Mouse (Mus musculus) frontal cortex, adult (tissue): Measurements from ENCODE around the gene H2-Q2.
A peak's percentile ranks its signal among the peaks of the same experiment; 100 is the strongest.
"Not testable (repeated sequence)": the region's sequence is repeated elsewhere in the genome, so short reads cannot be mapped to it uniquely, and the experiment has no call there.

Experiments
- ATAC-seq: cut with Nextera tagmentation; 2 replicates; pipeline ENCODE4 v1.9.2; 2017; ENCODE audit warnings: mild to moderate bottlenecking, moderate library complexity, mixed read lengths; ENCODE audit not compliant: low TSS enrichment

H2-Q2 gene

GRCm38 (mm10) chr17:35342071-35342671 is at the start of gene H2-Q2:
H2-Q2 (plus strand) TSS chr17:35342242.
- no peak for ATAC-seq

- not testable (repeated sequence) for ATAC-seq
Measured at GRCm38 (mm10) chr17:35295796-35296195, 46.2 kb upstream of the H2-Q2 start.

DNA sequence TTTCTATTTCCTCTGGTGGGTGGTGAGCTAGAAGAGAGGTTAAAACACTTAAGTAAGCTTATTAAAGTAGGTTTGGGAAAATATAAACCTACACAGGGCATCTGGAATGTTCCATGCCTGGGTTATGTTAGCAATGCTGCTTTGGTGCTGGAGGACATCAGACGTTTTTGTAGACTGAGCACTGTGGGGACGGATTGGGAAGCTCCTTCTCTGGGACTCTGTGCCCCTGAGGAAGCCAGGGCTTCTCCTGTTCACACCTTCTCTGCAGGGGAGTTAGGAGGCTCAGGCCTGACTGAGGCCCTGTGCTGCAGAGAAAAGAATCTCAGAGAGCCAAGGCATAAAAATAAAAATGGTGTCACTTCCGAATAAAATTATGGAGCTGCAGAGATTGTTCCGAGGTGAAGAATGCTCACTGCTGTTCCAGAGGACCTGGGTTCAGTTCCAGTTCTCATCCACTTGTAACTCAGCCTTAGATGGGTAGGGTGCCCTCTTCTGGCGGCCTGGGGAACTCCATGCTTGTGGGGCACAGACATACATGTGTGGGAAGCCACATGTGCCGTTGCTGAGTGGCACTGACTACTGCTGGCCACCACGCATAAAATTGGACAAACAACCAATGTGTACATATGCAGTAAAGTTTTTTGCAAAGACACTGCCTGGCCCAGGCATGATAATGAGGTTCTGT is 41.6 kb upstream of the H2-Q2 start:
- ATAC-seq: not testable (repeated sequence)

DNA sequence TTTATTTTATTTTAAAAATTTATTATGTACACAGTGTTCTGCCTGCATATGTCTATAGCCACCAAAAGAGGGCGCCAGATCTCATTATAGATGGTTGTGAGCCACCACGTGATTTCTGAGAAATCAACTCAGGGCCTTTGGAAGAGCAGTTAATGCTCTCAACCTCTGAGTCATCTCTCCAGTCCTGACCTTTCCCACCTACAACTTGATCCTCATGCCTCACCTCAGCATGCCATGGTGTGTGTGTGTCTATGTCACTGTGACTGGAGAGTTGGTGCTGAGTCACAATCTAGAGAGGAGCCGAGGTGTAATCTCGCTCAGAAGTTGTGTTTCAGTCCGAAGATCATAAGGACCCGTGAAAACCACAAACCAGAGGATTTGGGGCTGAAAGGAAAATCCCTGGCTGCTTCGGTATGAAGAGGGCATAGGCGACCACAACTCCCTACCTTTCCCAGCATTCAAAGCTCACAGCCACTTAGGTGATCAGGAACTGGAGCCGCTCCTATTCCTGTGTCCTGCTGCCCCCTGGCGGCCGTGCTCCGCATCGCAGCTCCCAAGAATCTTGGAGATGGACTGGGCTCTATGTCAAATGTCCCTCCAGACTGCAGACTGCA is 40.3 kb upstream of the H2-Q2 start:
- peak; percentile 27; the same call in 1 of the 2 replicates for ATAC-seq

DNA sequence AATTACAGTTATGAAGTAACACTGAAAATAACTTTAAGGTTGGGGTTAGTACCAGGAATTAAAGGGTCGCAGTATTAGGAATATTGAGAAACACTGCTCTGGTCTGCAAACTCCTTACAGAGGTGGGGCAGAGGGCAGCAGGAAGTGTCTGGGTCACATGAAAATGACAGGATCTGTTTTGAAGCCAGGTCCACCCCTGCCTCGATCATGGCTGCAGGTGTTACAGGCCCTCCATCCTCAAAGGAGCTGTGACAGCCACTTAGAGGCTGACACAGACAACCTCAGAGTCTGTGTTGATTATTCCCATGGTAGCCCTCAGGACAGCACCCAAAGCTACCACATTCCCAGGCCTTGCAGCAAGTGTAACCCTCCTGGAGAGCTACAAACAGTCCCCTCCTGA is 38.8 kb upstream of the H2-Q2 start:
- ATAC-seq: no peak

DNA sequence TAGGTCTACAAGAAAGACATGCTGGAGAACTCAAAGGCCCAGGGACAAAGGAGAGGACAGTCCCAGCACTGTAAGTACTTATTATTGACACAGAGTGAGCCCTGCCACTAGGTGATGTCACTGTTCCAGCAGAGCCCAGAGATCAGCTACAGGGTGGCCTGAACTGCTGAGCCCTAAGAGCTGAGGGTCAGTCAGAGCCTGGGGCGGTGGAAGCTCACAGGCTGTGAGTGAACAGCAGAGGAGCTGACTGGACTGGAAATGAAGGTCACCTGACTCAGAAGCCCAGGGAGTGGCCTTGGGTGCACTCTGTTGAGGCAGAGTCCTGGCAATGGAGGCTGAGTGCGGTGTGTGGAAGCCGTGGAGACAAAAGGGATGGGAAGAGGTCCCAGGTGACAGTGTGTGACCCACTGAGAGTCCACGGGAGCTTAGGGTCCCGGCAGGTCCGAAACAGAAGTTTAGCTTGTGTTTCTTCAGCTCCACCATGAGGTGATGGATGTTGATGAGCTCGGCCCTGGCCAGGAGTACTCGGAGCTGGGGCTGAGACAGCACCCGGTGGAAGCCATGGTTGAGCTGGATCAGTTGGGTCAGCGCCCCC is 38.2 kb upstream of the H2-Q2 start:
- no peak for ATAC-seq

DNA sequence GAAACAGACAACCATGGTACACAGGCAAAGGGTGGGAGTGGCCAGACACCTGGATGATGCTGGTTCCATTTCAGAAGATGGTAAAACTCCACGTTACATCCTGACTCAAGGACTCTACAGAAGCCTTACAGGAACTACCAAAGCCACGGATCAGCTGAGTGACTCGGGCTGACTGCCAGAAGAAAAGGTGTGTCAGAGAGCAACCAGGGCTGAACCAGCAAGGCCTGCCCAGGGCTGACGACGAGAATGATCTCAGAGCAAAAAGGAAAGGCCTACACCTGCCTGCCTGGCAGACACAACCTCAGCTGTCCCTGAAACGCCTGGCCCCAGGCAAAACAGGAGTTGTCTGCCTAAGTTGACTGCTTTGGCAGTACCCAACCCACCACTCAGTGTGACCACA is 37.6 kb upstream of the H2-Q2 start:
- ATAC-seq: no peak

DNA sequence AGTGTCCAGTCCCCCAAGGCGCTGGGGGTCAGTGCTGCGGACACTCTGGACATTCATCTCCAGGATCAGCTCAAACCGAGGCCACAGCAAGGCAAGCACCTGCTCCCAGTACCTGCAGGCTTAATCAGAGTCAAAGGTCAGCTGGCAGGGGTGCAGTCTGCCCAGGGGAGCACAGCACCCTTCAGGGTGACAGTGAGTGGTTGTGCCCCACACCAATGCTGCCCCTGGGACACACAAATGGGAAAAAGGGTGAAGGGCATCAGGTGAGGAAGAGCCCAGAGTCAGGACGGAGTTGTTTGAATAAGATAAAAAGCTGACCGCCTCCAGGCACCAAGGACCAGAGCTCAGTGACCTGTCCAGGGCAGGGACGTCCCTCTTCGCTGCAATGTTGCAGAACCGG is 37.1 kb upstream of the H2-Q2 start:
- not testable (repeated sequence) for ATAC-seq

DNA sequence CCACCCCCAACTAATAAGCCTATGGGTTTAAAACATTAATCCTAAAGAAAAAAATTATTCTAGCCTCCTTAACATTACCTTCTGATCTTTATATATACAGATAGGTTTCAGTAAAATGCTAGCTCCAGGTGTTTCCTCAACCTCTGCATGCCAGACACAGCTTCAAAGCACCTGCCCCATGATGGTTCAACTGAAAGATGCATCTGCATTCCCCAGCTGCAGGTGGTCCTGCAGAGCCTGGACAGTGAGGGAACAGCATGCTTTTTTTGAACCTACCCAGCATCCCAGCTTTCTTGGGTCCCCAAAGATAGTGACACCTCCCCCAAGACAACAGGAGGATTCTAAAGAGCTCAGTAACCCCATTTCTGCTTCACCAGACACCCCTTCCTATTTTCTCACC is 23.4 kb upstream of the H2-Q2 start:
- ATAC-seq: no peak

GRCm38 (mm10) chr17:35320327-35321081 is 21.5 kb upstream of the H2-Q2 start, which contains the start of gene H2-Q1:
H2-Q1 (plus strand) TSS chr17:35320405.
- no peak for ATAC-seq

GRCm38 (mm10) chr17:35325124-35325523 is 16.9 kb upstream of the H2-Q2 start:
- ATAC-seq: not testable (repeated sequence)

DNA sequence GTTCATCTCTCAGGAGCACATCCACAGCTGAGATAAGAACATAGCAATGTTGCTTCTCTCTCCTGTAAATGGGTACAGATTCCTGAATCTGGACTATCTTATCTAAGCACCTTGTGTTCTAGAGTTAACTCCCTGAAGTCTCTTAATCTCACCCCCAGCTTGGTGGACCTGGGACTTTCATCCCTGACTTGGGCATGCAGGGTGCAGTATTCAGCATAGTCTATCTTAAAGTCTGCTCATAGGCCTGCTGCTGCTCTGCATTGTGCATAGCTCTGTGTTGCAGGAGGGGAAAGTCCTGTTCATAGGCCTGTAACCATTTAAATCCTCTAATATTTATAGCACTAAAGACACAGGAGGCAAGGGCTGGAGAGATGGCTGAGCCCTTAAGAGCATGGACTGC is 16.0 kb upstream of the H2-Q2 start:
- not testable (repeated sequence) for ATAC-seq

DNA sequence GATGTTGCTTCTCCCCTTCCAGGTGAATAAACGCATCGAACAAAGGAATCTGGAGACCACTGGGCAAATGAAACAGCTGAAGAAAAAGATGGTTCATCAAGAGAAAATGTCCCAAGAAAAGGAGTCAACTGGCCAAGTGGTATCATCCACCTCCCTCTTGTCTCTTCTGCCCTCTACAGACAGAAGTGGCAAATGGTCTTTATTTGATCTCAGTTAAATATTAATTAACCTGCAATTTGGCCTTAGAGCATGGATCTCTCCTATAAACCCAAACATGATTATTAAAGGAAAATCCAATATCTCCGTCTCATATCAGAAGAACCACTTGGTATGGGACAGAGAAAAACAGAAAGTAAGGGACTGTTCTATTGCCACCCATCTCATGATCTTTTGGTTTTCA is 12.3 kb upstream of the H2-Q2 start:
- not testable (repeated sequence) for ATAC-seq

GRCm38 (mm10) chr17:35331546-35331945 is 10.5 kb upstream of the H2-Q2 start:
- ATAC-seq: not testable (repeated sequence)

- no peak for ATAC-seq
Measured at GRCm38 (mm10) chr17:35342711-35343476, 852 bp downstream of the H2-Q2 start.

- ATAC-seq: not testable (repeated sequence)
Measured at GRCm38 (mm10) chr17:35347659-35348058, 5.6 kb downstream of the H2-Q2 start.

DNA sequence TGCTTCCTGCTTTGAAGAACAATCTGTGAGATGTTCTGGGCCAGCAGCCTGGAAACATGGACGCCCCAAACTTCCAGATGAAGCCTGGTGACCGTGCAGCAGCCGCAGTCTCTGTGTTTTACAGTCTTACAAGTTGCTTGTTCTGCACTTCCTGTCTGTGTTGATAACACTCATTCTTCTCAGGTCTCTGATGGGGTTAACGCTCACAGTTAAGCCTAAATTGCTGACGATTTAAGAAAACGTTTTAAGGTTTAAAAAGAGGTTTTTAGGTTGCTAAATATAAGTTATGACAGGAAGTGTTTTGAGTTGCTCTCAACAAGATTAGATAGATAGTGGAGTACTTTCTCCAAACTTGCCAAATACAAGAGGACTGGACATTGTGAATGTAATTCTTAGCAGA is 11.2 kb downstream of the H2-Q2 start:
- ATAC-seq: not testable (repeated sequence)

DNA sequence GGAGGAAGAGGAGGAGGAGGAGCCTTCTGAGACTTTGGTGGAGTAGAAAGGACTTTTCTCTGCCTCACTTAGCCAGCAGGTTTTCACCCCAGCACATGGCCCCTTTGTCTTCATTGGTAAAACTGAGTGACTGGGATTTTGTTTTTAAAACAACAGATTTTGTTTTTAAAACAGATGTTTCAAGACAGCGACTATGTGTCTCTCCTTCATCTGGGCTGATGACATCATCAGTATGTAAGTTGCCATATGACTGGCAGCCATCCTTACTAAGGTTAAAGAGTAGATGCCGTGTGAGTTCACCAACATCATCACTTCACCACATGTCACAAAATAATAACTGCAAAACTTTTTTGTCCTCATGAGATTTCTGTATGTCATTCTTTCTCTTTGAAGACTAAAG is 12.0 kb downstream of the H2-Q2 start:
- ATAC-seq: no peak

- ATAC-seq: no peak
Measured at GRCm38 (mm10) chr17:35357086-35357485, 15.0 kb downstream of the H2-Q2 start.

- no peak for ATAC-seq
Measured at GRCm38 (mm10) chr17:35358763-35359469, 16.9 kb downstream of the H2-Q2 start.

DNA sequence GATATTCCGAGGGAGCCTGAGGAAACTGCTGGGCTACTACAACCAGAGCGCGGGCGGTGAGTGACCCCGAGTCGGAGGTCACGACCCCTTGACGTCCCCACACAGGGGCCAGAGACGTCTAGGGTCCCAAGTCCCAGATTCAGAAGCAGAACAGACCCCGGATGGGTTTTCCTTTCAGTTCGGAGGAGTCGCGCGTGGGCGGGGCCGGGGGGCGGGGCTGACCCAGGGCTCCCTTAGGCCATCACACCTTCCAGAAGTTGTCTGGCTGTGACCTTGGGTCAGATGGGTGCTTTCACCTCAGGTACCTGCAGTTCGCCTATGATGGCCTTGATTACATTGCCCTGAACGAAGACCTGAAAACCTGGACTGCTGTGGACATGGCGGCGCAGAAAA is 17.4 kb downstream of the H2-Q2 start:
- ATAC-seq: no peak
